In genomic region chr1:4706171-4706570, GRCm38 (mm10) we compare ENCODE assay signal across 19 mouse cellular contexts.
A peak's percentile ranks its signal among the peaks of the same experiment; 100 is the strongest.
DNase-seq lines count a peak whose midpoint lies in the region; ATAC-seq and TF ChIP-seq lines count a peak whose summit lies in the region.
"Had no signal": no experiment of that assay in that cellular context is flagged by ENCODE, and none has a peak within 500 bp of the region (broad histone marks: within the 10 kb centered on the region; RNA-seq: fewer than 3 reads in every experiment).

No protein-coding gene starts in this region.

- H3K4me3 ChIP-seq in kidney, adult 2 months (ENCODE audit: insufficient read depth, low read depth, low read length), result no peak overlapping the region
- H3K4me3 ChIP-seq in kidney, embryonic 16.5 days (ENCODE audit: low read length), result no peak overlapping the region
- no peak overlapping the region for H3K4me3 ChIP-seq in heart, postnatal 0 days (ENCODE audit: low read depth, low read length)
- no peak overlapping the region for H3K4me3 ChIP-seq in midbrain, postnatal 0 days (ENCODE audit: low read depth, low read length)
- no peak overlapping the region for H3K4me3 ChIP-seq in midbrain, embryonic 11.5 days (ENCODE audit: low read depth, low read length)
- no peak overlapping the region for H3K4me3 ChIP-seq in midbrain, embryonic 15.5 days
- H3K4me3 ChIP-seq: embryonic facial prominence, embryonic 13.5 days; limb, embryonic 13.5 days; lung, embryonic 15.5 days had no signal

- no peak for TF ChIP-seq CTCF in kidney, adult 2 months (conservative IDR thresholded peaks at IDR 0.05; ENCODE audit: insufficient read depth, insufficient read length, low read depth, low read length)
- no peak for TF ChIP-seq CTCF in heart, postnatal 0 days (IDR thresholded peaks at IDR 0.05; ENCODE audit: low read depth)
- TF ChIP-seq CTCF in midbrain, postnatal 0 days (IDR thresholded peaks at IDR 0.05), result no peak

- WGBS in kidney, adult 2 months, result 48% methylated on average over 6 of the region's 6 CpGs
- 57% methylated on average over 6 of the region's 6 CpGs for WGBS in kidney, embryonic 16.5 days
- 34% methylated on average over 6 of the region's 6 CpGs for WGBS in heart, postnatal 0 days
- WGBS in midbrain, postnatal 0 days, result 88% methylated on average over 6 of the region's 6 CpGs
- WGBS in midbrain, embryonic 11.5 days, result 78% methylated on average over 6 of the region's 6 CpGs
- WGBS in midbrain, embryonic 15.5 days, result 86% methylated on average over 6 of the region's 6 CpGs

- TF ChIP-seq EP300 in heart, postnatal 0 days (IDR thresholded peaks at IDR 0.05; ENCODE audit: low read depth), result no peak

- H3K9me3 ChIP-seq in kidney, embryonic 16.5 days (ENCODE audit: low read length), result no peaks in the 10 kb centered on the region
- no peaks in the 10 kb centered on the region for H3K9me3 ChIP-seq in heart, postnatal 0 days (replicated peaks; ENCODE audit: control insufficient read depth, low read length)
- no peaks in the 10 kb centered on the region for H3K9me3 ChIP-seq in midbrain, postnatal 0 days (ENCODE audit: low read length)
- H3K9me3 ChIP-seq in midbrain, embryonic 11.5 days (ENCODE audit: control insufficient read depth, low read length), result no peaks in the 10 kb centered on the region
- H3K9me3 ChIP-seq in midbrain, embryonic 15.5 days, result no peaks in the 10 kb centered on the region
- H3K9me3 ChIP-seq: embryonic facial prominence, embryonic 13.5 days; limb, embryonic 13.5 days; lung, embryonic 15.5 days had no signal

- TF ChIP-seq POLR2A in kidney, adult 2 months (IDR thresholded peaks at IDR 0.05; ENCODE audit: low read depth, low read length), result no peak

- peak; percentile 15 to 80 for DNase-seq in adrenal gland, adult (ENCODE audit: inconsistent age in 2 of 2, low spot score in 1 of 2)
- no peak for DNase-seq in adrenal gland, postnatal 4 days (ENCODE audit: low spot score in 2 of 2)
- DNase-seq in kidney, adult 2 months, result peak; percentile 8
- no peak for DNase-seq in heart, postnatal 0 days (ENCODE audit: low spot score)
- no peak for DNase-seq in midbrain, postnatal 0 days (ENCODE audit: low spot score)
- no peak for DNase-seq in midbrain, embryonic 11.5 days (ENCODE audit: low spot score, missing footprints)
- DNase-seq: cerebellum, adult 9-11 months; kidney, adult 11 months; kidney, postnatal 10 days; lung, postnatal 4 days; right cerebral cortex, adult 18-20 months had no signal

- no peak overlapping the region for H3K9ac ChIP-seq in kidney, embryonic 16.5 days (replicated peaks; ENCODE audit: low read length)
- H3K9ac ChIP-seq in heart, postnatal 0 days (replicated peaks; ENCODE audit: low read depth, low read length), result no peak overlapping the region
- no peak overlapping the region for H3K9ac ChIP-seq in midbrain, postnatal 0 days (replicated peaks; ENCODE audit: low read length, poor library complexity, severe bottlenecking)
- H3K9ac ChIP-seq in midbrain, embryonic 11.5 days (ENCODE audit: low read length), result no peak overlapping the region
- H3K9ac ChIP-seq in midbrain, embryonic 15.5 days, result no peak overlapping the region
- H3K9ac ChIP-seq: embryonic facial prominence, embryonic 13.5 days; limb, embryonic 13.5 days; liver, embryonic 14.5 days; lung, embryonic 15.5 days had no signal

- no peak overlapping the region for H3K27ac ChIP-seq in kidney, adult 2 months (ENCODE audit: insufficient read depth, low read depth, low read length)
- no peak overlapping the region for H3K27ac ChIP-seq in kidney, embryonic 16.5 days (ENCODE audit: low read length)
- H3K27ac ChIP-seq in heart, postnatal 0 days (ENCODE audit: low read depth), result no peak overlapping the region
- H3K27ac ChIP-seq in midbrain, postnatal 0 days (ENCODE audit: low read depth, low read length), result no peak overlapping the region
- no peak overlapping the region for H3K27ac ChIP-seq in midbrain, embryonic 11.5 days (ENCODE audit: low read depth, low read length)
- no peak overlapping the region for H3K27ac ChIP-seq in midbrain, embryonic 15.5 days
- H3K27ac ChIP-seq: embryonic facial prominence, embryonic 13.5 days; limb, embryonic 13.5 days; liver, embryonic 14.5 days; lung, embryonic 15.5 days had no signal

- H3K27me3 ChIP-seq in kidney, adult 2 months (replicated peaks; ENCODE audit: control insufficient read depth, insufficient read depth, low read length), result no peaks in the 10 kb centered on the region
- no peaks in the 10 kb centered on the region for H3K27me3 ChIP-seq in kidney, embryonic 16.5 days (ENCODE audit: insufficient read depth, low read length)
- H3K27me3 ChIP-seq in heart, postnatal 0 days (ENCODE audit: control insufficient read depth, insufficient read depth, low read length), result no peaks in the 10 kb centered on the region
- no peaks in the 10 kb centered on the region for H3K27me3 ChIP-seq in midbrain, postnatal 0 days (ENCODE audit: insufficient read depth, low read length)
- no peaks in the 10 kb centered on the region for H3K27me3 ChIP-seq in midbrain, embryonic 11.5 days (ENCODE audit: control insufficient read depth, insufficient read depth, low read length)
- no peaks in the 10 kb centered on the region for H3K27me3 ChIP-seq in midbrain, embryonic 15.5 days (replicated peaks)
- H3K27me3 ChIP-seq: CH12.LX; embryonic facial prominence, embryonic 13.5 days; limb, embryonic 13.5 days; lung, embryonic 15.5 days had no signal

- no peaks in the 10 kb centered on the region for H3K36me3 ChIP-seq in kidney, adult 2 months (ENCODE audit: control insufficient read depth, insufficient read depth, low read length)
- no peaks in the 10 kb centered on the region for H3K36me3 ChIP-seq in kidney, embryonic 16.5 days (ENCODE audit: insufficient read depth, low read length)
- no peaks in the 10 kb centered on the region for H3K36me3 ChIP-seq in heart, postnatal 0 days (replicated peaks; ENCODE audit: control insufficient read depth, insufficient read depth, low read length)
- no peaks in the 10 kb centered on the region for H3K36me3 ChIP-seq in midbrain, postnatal 0 days (ENCODE audit: insufficient read depth, low read length)
- H3K36me3 ChIP-seq in midbrain, embryonic 11.5 days (ENCODE audit: control insufficient read depth, insufficient read depth, low read length), result no peaks in the 10 kb centered on the region
- H3K36me3 ChIP-seq in midbrain, embryonic 15.5 days (replicated peaks), result no peaks in the 10 kb centered on the region
- H3K36me3 ChIP-seq: embryonic facial prominence, embryonic 13.5 days; limb, embryonic 13.5 days; lung, embryonic 15.5 days had no signal

- H3K4me1 ChIP-seq in kidney, adult 2 months (ENCODE audit: control insufficient read depth, insufficient read depth, low read length), result no peaks in the 10 kb centered on the region
- H3K4me1 ChIP-seq in kidney, embryonic 16.5 days (ENCODE audit: insufficient read depth, low read length), result no peaks in the 10 kb centered on the region
- no peaks in the 10 kb centered on the region for H3K4me1 ChIP-seq in heart, postnatal 0 days (ENCODE audit: control insufficient read depth, insufficient read depth)
- no peaks in the 10 kb centered on the region for H3K4me1 ChIP-seq in midbrain, postnatal 0 days (ENCODE audit: insufficient read depth, low read length)
- no peaks in the 10 kb centered on the region for H3K4me1 ChIP-seq in midbrain, embryonic 11.5 days (ENCODE audit: control insufficient read depth, insufficient read depth, low read length)
- H3K4me1 ChIP-seq in midbrain, embryonic 15.5 days, result no peaks in the 10 kb centered on the region
- H3K4me1 ChIP-seq: embryonic facial prominence, embryonic 13.5 days; limb, embryonic 13.5 days; lung, embryonic 15.5 days had no signal

- no peak overlapping the region for H3K4me2 ChIP-seq in kidney, embryonic 16.5 days (replicated peaks; ENCODE audit: low read depth, low read length)
- H3K4me2 ChIP-seq in heart, postnatal 0 days (ENCODE audit: low read depth, low read length), result no peak overlapping the region
- H3K4me2 ChIP-seq in midbrain, postnatal 0 days (ENCODE audit: low read depth, low read length, poor library complexity, severe bottlenecking), result no peak overlapping the region
- no peak overlapping the region for H3K4me2 ChIP-seq in midbrain, embryonic 11.5 days
- no peak overlapping the region for H3K4me2 ChIP-seq in midbrain, embryonic 15.5 days
- H3K4me2 ChIP-seq: embryonic facial prominence, embryonic 13.5 days; limb, embryonic 13.5 days; lung, embryonic 15.5 days had no signal

- no peak for ATAC-seq in kidney, embryonic 16.5 days (ENCODE audit: low FRiP score, low TSS enrichment)
- peak; percentile 39; the same call in 1 of the 2 replicates for ATAC-seq in heart, postnatal 0 days (ENCODE audit: insufficient read depth, low read depth)
- no peak for ATAC-seq in midbrain, postnatal 0 days (ENCODE audit: low FRiP score)
- ATAC-seq in midbrain, embryonic 11.5 days (ENCODE audit: low FRiP score), result no peak
- no peak for ATAC-seq in midbrain, embryonic 15.5 days (replicated peaks)
- ATAC-seq: forebrain, embryonic 14.5 days had no signal

Comparison
In these comparisons a context has a peak if more than half of its experiments do, and no peak if none do; other contexts are left out.
1. DNase-seq: peak in adrenal gland, adult (2 of 2) and kidney, adult 2 months (single experiment); none in adrenal gland, postnatal 4 days (0 of 2), heart, postnatal 0 days (single experiment), midbrain, postnatal 0 days (single experiment) and midbrain, embryonic 11.5 days (single experiment).